Mouse (Mus musculus): ENCODE measurements at regions not wholly inside any gene's neighbourhood (a gene's known extent, or its start where the extent isn't known, plus 50 kb on each side); places are given as distances from the start of the nearest gene placed in this dataset.
A peak's percentile ranks its signal among the peaks of the same experiment; 100 is the strongest.
"Not testable (repeated sequence)": the region's sequence is repeated elsewhere in the genome, so short reads cannot be mapped to it uniquely, and the experiment has no call there.

- DNase-seq (ENCODE audit: low spot score in 2 of 2) = no peak
These were observed 163.8 kb upstream of the Hapln1 start for GRCm38 (mm10) chr13:89375526-89376474.

- DNase-seq (ENCODE audit: low spot score in 2 of 2) = no peak
These were observed 161.2 kb upstream of the Hapln1 start for GRCm38 (mm10) chr13:89378365-89378764.

DNA sequence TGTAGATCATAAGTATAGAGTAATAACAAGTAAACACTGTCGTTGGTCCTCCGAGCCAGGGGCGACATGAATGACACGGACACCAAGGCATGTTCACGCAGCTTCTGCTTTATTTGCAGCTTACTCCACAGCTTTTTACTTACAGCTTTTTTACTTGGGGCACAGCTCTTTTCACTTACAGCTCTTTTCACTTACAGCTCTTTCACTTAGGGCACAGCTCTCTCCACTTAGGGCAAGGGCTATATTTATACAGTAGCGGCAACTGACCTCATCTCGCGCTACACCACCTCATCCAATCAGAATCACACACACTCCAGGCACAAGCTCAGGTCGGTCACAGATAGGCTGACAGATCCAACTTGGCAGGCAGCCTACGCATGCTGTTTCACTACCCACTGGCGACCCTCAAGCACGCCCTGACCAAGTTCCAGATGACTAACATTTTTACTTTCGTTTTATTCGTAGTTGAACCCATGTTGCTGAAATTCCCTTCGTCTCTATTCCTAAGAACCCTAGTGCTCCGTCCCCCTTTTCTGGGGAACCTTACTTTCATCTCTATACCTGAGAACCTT, 155.9 kb upstream of the Hapln1 start:
- not testable (repeated sequence) for DNase-seq (ENCODE audit: low spot score in 2 of 2)

- peak in 1 of 2 experiments; percentile 1 for DNase-seq (ENCODE audit: low spot score in 2 of 2)
These were observed 154.9 kb upstream of the Hapln1 start for GRCm38 (mm10) chr13:89384598-89385145.

- no peak for DNase-seq (ENCODE audit: low spot score in 2 of 2)
These were observed 152.2 kb upstream of the Hapln1 start for GRCm38 (mm10) chr13:89387416-89387815.

- no peak for DNase-seq (ENCODE audit: low spot score in 2 of 2)
These were observed 150.4 kb upstream of the Hapln1 start for GRCm38 (mm10) chr13:89389149-89389548.

GRCm38 (mm10) chr13:89394717-89395344, 144.8 kb upstream of the Hapln1 start:
- DNase-seq (ENCODE audit: low spot score in 2 of 2) = no peak

DNA sequence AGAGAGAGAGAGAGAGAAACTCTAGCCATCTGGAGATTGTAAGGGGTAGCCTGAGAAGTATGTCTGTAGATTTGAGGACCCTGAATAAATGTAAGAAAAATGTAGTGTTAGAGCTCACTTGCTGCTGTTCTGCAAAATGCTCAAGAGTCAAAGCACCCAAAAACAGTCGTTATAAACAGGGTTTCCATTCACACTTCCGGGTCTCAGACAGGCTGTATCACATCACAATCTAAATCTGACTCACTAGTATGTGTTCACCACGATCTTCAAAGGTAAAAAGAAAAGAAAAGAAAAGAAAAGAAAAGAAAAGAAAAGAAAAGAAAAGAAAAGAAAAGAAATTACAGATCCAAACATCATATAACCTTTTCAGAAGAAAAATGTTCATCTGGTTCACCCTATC, 143.7 kb upstream of the Hapln1 start:
- DNase-seq (ENCODE audit: low spot score in 2 of 2) = no peak

DNA sequence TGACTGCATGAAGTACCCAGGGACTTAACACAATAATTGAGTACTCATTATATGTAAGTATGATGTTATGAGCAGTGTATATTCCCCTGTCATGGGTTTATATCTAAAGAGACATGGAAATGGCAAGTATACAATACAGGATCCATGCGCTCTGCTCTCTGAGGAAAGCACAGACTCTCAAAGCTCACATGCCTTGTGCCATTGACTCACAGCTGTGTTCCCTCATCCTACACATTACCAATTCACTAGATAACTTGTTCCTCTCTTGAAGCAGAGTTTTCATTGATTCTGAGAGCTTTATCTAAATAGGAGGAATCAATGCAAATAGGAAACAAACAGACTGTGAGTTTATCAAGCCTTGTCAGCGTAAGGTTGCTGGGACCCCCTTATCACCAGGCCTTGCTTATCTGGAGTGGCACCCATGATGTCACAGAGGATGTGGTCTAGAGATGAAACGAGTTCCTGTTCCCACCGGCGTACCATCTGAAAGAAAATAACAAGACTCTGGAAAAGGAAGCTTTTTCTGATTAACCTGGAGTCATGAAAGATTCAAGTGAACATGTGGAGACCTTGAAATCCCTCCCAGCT, 138.4 kb upstream of the Hapln1 start:
- no peak for DNase-seq (ENCODE audit: low spot score in 2 of 2)

DNA sequence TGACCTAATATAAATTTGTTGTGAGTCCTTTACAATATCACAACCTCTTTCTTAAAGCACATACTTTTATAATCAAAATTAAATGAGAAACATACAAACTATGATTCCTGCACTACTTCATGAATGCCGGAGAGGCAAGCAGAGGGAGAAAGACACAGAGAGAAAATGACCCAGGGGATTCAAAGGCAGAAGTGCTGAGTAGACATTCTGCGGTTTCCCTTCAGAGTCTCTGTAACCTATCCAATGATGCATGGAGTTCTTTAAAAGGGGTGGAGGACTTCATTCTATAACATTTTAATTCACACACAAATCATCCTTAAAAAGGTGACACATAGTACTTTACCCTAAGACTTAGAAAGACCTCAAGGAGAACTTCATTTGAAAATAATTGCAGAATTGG, 129.1 kb upstream of the Hapln1 start:
- no peak for DNase-seq (ENCODE audit: low spot score in 2 of 2)

DNA sequence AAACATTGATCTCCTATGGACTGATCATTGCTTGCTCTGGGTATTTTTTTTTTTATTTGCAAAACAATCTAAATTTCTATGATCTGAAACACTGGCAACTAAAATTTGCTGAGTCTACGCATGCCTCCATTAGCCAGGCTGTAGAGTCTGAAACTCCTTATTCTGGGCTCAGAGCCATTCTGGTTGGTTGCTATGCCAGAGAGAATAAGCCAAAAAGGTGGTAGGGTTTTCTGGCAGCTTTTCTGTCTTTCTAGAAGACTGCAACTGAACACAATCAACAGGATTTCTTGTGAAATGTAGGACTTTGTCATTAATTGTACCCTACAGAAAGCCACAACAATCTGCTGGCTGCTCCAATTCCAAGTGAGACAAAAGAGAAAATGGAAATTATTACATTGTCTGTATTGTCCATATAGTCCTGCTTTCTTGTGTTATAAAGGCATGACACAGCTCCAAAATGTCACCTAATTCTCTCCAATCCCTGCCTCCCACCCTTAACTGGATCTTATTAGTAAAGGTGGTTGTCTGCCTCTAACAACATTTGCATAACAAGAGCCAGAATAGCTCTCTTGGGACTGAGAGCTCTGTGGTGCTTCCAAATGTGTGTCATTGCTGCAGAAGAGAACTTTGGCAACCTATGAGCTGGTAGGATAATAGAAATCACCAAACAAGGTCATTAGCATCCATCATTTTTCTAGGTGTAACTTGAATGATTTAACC, 126.7 kb upstream of the Hapln1 start:
- DNase-seq (ENCODE audit: low spot score in 2 of 2) = no peak

- no peak for DNase-seq (ENCODE audit: low spot score in 2 of 2)
These were observed 120.8 kb upstream of the Hapln1 start for GRCm38 (mm10) chr13:89418804-89419203.

DNA sequence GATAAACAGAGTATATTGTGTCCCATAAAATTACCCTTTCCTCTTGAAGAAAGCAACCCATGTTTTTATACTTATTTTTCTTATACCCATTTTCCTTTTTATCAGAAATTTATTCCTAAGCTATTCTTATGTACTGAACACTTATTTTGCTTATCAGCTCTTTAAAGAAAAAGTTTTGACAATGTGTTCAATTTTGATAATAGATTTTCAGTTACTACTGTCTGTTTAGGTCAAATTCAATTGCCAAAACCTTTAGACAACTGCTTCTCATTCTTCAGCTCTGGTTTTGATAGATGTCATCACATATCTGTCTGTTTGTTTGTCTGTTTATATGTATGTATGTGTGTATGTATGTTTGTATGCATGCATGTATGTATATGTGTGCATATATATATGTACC, 117.8 kb upstream of the Hapln1 start:
- DNase-seq (ENCODE audit: low spot score in 2 of 2) = no peak

GRCm38 (mm10) chr13:89423491-89423890, 116.1 kb upstream of the Hapln1 start:
- no peak for DNase-seq (ENCODE audit: low spot score in 2 of 2)

DNA sequence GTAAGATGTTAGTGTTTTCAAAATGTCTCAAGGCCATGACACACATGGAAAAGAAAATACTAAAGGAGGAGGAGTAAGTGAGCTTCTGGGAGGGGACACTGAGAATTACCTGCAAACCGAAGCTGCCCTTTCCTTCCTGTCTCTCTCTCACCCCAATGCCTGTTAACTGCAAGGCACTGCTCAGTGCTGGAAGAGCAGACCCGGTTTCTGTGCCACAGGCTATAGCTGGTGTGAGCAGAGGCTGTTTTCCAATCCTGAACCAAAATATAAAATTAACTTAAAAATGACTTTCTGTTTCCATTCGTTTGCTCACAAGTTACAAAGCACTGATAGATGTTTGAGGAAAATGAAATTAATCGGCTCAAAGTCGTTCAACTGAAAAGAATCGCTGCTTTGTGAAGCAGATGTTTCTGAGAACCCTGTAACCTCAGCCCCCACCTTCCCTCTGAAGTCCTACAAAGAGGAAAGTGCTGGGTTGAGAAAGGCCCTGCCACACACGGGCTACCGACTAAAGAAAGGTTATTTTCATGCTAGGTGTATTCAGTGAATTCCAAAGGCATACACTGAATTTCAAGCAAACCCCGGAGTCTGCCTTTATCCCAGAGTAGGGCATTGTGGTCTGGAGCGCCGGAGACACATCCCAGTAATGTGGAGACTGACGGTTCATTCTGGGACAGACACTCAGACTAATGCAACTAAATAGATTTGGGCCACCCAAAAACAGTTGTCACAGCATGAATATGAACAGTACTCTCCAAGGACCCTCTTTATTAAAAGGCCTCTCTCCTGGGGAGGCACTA, 111.1 kb upstream of the Hapln1 start:
- DNase-seq (ENCODE audit: low spot score in 2 of 2) = no peak

DNA sequence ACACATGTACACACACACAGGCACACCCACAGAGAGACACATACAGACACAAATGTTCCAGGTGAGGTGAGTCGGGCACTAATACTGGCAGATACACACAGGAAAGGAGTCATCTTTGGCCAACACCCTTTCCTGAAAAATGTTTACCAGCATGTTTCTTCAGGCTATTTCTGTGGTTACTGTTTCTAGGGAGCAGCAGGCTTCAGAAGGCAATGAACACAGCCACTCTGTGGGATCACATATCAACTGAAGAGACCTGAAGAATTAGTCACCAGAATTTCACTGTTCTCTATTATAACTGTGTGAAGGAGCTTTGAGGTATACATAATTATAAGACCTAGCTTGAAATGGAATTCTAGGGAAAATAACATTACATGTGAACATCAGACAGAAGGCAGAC, 94.7 kb upstream of the Hapln1 start:
- DNase-seq (ENCODE audit: low spot score in 2 of 2) = no peak

- no peak for DNase-seq (ENCODE audit: low spot score in 2 of 2)
These were observed 85.8 kb upstream of the Hapln1 start for GRCm38 (mm10) chr13:89453819-89454218.

DNA sequence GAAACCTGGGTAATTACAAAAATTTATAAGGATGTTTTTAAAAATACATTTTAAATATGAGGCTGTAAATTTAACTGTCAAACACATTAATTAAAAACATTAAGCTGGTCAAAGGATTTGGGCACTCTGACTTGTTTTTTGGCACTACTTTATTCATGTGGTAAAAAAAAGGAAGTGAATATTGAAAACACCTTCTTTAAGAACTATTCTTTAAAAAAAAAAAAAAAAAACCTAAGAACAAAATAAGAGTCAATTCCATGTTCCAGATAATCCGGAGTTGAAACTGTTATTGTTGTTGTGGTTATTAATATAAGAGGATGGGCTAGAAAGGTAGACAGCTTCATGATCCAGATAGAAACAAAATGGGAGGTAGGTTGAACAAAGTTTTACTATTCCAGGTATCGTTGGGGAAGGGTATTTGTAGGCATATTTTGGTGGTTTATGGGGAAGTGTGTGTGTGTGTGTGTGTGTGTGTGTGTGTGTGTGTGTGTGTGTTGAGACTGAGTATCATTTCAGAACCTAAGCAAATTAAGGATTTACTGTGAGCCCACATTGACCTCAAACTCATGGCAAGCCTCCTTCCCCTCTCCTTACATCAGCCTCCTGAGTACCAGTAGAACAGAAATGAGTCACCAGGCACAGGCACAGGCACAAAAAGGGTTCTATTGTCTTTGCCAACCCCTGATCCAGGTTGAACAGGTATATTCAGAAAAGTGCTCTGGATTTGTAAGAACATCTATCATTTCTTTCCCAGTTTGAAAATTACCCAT, 85.2 kb upstream of the Hapln1 start:
- no peak for DNase-seq (ENCODE audit: low spot score in 2 of 2)

GRCm38 (mm10) chr13:89463746-89464145, 75.8 kb upstream of the Hapln1 start:
- no peak for DNase-seq (ENCODE audit: low spot score in 2 of 2)
